Mouse (Mus musculus) lung, embryonic 14.5 days (tissue): ENCODE measurements around the gene Rtf1. TPM values are rescaled to one million over a fixed set of nuclear protein-coding genes. Genes with fewer than 3 reads are reported as not detected.
A peak's percentile ranks its signal among the peaks of the same experiment; 100 is the strongest.

Experiments used
- ATAC-seq: fragments of 200-750 bp; cut with Nextera tagmentation; 2 replicates; pipeline ENCODE4 v1.8.0; 2017; ENCODE audit warnings: mild to moderate bottlenecking, moderate TSS enrichment, moderate library complexity; ENCODE audit not compliant: insufficient read depth
- DNase-seq: peaks from one replicate; pipeline ENCODE4 v3.0.0-alpha.2; 2015
- H3K27ac ChIP-seq: fragments of 300-500 bp; sonication (generic); 2 replicates; pipeline ENCODE4 v1.5.1; 2014; ENCODE audit warnings: low read depth, mild to moderate bottlenecking, moderate library complexity
- H3K27me3 ChIP-seq: fragments of 300-500 bp; sonication (generic); 2 replicates; pipeline ENCODE4 v1.6.1; 2014; ENCODE audit warnings: low read length, control low read depth; ENCODE audit not compliant: insufficient read depth
- H3K36me3 ChIP-seq: fragments of 300-500 bp; sonication (generic); 2 replicates; pipeline ENCODE4 v1.6.1; 2014; ENCODE audit warnings: control low read depth; ENCODE audit not compliant: insufficient read depth
- H3K4me1 ChIP-seq: fragments of 300-500 bp; sonication (generic); 2 replicates; pipeline ENCODE4 v1.6.1; 2014; ENCODE audit warnings: antibody characterized with exemption, control low read depth; ENCODE audit not compliant: insufficient read depth
- H3K4me2 ChIP-seq: fragments of 300-500 bp; sonication (generic); 2 replicates; pipeline ENCODE4 v1.6.1; 2014; ENCODE audit warnings: mild to moderate bottlenecking
- H3K4me3 ChIP-seq: fragments of 300-500 bp; sonication (generic); 2 replicates; pipeline ENCODE4 v1.5.1; 2014; ENCODE audit warnings: low read depth, low read length
- H3K9ac ChIP-seq: fragments of 300-500 bp; sonication (generic); 2 replicates; pipeline ENCODE4 v1.6.1; 2014
- H3K9me3 ChIP-seq: fragments of 300-500 bp; sonication (generic); 2 replicates; pipeline ENCODE4 v1.6.1; 2016; ENCODE audit warnings: low read depth, low read length, control low read depth
- CTCF ChIP-seq: IDR thresholded peaks from 2 replicates; pipeline ENCODE4 v1.5.1; 2016; ENCODE audit warnings: antibody characterized with exemption, low read depth
- WGBS: fragments of 180-500 bp; shearing (Covaris S2); extraction: QIAGEN DNeasy Blood & Tissue Kit; methylation state at CpG from one replicate; pipeline ENCODE4 v1.1.7; 2014; 5-methylcytosine and 5-hydroxymethylcytosine counted together
- polyA plus RNA-seq: library from polyadenylated mRNA; unstranded; fragments of >200 nt; fragmentation: Nextera tagmentation; extraction: Ambion mirVana; gene quantifications from 2 replicates; pipeline ENCODE4 v1.2.1, GENCODE M21; 2014

The Rtf1 gene
- polyA plus RNA-seq, 1 experiment from 2014 or later: 28.0 TPM

DNA sequence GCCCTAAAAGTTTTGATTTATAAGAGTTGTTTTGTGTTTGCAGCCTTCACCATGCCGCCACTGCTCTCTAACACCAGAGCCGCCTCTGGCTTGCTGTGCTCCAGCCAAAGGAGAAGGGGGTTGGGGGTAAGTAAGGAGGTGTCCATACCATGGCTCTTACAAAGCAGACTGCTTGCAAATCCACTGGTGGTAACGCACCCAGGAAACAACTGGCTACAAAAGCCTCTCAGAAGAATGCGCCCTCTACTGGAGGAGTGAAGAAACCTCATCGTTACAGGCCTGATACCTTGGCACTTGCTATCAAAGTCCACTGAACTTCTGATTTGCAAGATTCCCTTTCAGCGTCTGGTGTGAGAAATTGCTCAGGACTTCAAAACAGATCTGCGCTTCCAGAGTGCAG, 5.9 kb upstream of the Rtf1 start:
- Histone ChIP-seq H3K4me3 (no peak overlapping the region), H3K4me2 (no peak overlapping the region), H3K9ac (no peak overlapping the region), H3K4me1 (no peaks in the 10 kb centered on the region), H3K27me3 (no peaks in the 10 kb centered on the region), H3K27ac (no peak overlapping the region), H3K9me3 (no peaks in the 10 kb centered on the region), H3K36me3 (no peaks in the 10 kb centered on the region)
- peak; percentile 68 for DNase-seq
- peak; percentile 69 for TF ChIP-seq CTCF
- no peak for ATAC-seq
- WGBS: 22% methylated on average over 7 of the region's 7 CpGs

DNA sequence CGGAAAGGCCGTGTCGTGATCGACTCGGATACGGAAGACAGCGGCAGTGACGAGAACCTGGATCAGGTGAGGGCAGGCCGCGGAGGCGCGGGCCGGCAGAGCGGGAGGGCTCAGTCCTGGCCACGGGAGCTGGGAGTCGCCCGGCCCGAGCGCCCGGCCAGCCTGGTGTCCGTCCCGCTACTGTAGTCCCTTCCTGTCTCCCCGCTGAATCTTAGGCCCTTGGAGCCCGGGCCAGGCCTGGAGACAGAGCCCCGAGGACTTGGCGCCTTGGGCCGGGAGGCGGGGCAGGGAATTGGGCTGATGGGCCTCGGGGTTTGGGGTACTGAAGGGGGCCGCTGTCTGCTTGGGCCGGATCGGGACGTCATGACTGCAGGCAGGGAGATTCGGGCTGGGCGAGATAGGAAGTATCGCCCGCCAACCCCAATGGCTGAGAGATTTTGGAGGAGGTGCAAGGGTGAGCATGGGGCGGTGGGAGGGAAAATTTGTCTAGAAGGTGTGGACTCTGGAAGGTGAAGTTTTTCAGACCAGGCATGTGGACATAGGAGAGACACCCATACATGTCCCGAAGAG, 432 bp downstream of the Rtf1 start:
- no peaks in the 10 kb centered on the region for H3K27me3 ChIP-seq
- no peaks in the 10 kb centered on the region for H3K9me3 ChIP-seq
- peak overlapping the region; percentile 96 for H3K9ac ChIP-seq
- peak overlapping the region; percentile 83 for H3K27ac ChIP-seq
- peaks cover 3% of the 10 kb centered on the region for H3K4me1 ChIP-seq
- DNase-seq (no peak), ATAC-seq (peak; percentile 86)
- WGBS: under 1% methylated on average over 37 of the region's 39 CpGs
- peak overlapping the region; percentile 97 for H3K4me3 ChIP-seq
- TF ChIP-seq CTCF: no peak
- H3K36me3 ChIP-seq: peaks cover 9% of the 10 kb centered on the region; the same call in 1 of the 2 replicates
- H3K4me2 ChIP-seq: peak overlapping the region; percentile 82

- ATAC-seq: no peak
- Histone ChIP-seq H3K4me2 (peak overlapping the region; percentile 82), H3K36me3 (peaks cover 9% of the 10 kb centered on the region; the same call in 1 of the 2 replicates), H3K9me3 (no peaks in the 10 kb centered on the region), H3K4me3 (peak overlapping the region; percentile 97), H3K4me1 (peaks cover 3% of the 10 kb centered on the region), H3K27me3 (no peaks in the 10 kb centered on the region), H3K27ac (no peak overlapping the region), H3K9ac (peak overlapping the region; percentile 96)
- WGBS: 2% methylated on average over 5 of the region's 5 CpGs
- peak; percentile 4 for DNase-seq
- no peak for TF ChIP-seq CTCF
Measured at GRCm38 (mm10) chr2:119675831-119676230, 963 bp downstream of the Rtf1 start.

DNA sequence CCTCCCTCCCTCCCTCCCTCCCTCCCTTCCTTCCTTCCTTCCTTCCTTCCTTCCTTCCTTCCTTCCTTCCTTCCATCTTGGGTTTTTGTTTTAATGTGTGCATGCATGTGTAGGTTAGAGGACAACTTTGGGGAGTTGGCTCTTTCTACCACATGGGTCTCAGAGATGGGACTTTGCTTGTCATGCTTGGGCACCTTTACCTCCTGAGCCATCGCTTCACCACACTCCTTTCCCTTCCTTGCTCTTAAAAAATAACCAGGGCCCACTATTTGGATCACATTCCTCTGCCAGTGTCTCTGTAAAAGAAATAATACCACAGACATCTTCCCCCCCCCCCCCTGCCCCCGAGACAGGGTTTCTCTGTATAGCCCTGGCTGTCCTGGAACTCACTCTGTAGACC, 8.8 kb downstream of the Rtf1 start:
- H3K27ac ChIP-seq: no peak overlapping the region
- H3K9me3 ChIP-seq: no peaks in the 10 kb centered on the region
- WGBS: 100% methylated on average over 2 of the region's 2 CpGs
- no peak for DNase-seq
- H3K4me1 ChIP-seq: no peaks in the 10 kb centered on the region
- H3K4me2 ChIP-seq: no peak overlapping the region
- no peak overlapping the region for H3K4me3 ChIP-seq
- no peak overlapping the region for H3K9ac ChIP-seq
- ATAC-seq: no peak
- peaks cover 25% of the 10 kb centered on the region; the same call in 1 of the 2 replicates for H3K36me3 ChIP-seq
- no peak for TF ChIP-seq CTCF
- H3K27me3 ChIP-seq: no peaks in the 10 kb centered on the region

- 63% methylated on average over 9 of the region's 9 CpGs for WGBS
- Histone ChIP-seq H3K4me2 (no peak overlapping the region), H3K27ac (no peak overlapping the region), H3K36me3 (peaks cover 34% of the 10 kb centered on the region), H3K4me1 (no peaks in the 10 kb centered on the region), H3K4me3 (no peak overlapping the region), H3K27me3 (no peaks in the 10 kb centered on the region), H3K9ac (no peak overlapping the region), H3K9me3 (no peaks in the 10 kb centered on the region)
- peak; percentile 17 for DNase-seq
- peak; percentile 35; the same call in 1 of the 2 replicates for TF ChIP-seq CTCF
- ATAC-seq: no peak
Measured at GRCm38 (mm10) chr2:119692003-119692701, 17.3 kb downstream of the Rtf1 start.

DNA sequence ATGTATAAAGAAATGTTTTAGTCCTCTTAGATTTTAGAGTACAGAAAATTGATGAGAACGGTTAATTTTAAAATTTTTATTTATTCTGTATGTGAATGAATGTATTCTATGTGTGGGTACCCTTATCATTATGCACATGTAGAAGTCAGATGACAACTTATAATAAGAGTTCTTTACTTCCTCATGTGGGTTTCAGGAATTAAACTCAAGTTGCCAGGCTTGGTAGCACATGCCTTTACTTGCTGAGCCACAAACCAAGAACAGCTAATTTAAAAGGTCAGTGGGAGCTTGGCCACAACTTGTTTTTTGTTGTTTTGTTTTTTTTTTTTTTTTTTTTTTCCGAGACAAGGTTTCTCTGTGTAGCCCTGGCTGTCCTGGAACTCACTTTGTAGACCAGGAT, 20.0 kb downstream of the Rtf1 start:
- Histone ChIP-seq H3K9me3 (no peaks in the 10 kb centered on the region), H3K4me1 (no peaks in the 10 kb centered on the region), H3K27ac (no peak overlapping the region), H3K36me3 (peaks cover 34% of the 10 kb centered on the region), H3K27me3 (no peaks in the 10 kb centered on the region), H3K9ac (no peak overlapping the region), H3K4me3 (no peak overlapping the region), H3K4me2 (no peak overlapping the region)
- ATAC-seq (no peak), DNase-seq (no peak)
- WGBS: 90% methylated on average over 2 of the region's 2 CpGs
- TF ChIP-seq CTCF: no peak

GRCm38 (mm10) chr2:119696111-119696510, 21.2 kb downstream of the Rtf1 start:
- Histone ChIP-seq H3K4me3 (no peak overlapping the region), H3K27me3 (no peaks in the 10 kb centered on the region), H3K36me3 (peaks cover 43% of the 10 kb centered on the region), H3K27ac (no peak overlapping the region), H3K4me2 (no peak overlapping the region), H3K4me1 (no peaks in the 10 kb centered on the region), H3K9ac (no peak overlapping the region), H3K9me3 (no peaks in the 10 kb centered on the region)
- DNase-seq: no peak
- 55% methylated on average over 1 of the region's 1 CpGs for WGBS
- no peak for TF ChIP-seq CTCF
- ATAC-seq: no peak
